Mouse (Mus musculus) erythroblast, embryonic 14.5 days (primary cell): ENCODE measurements around the gene Olfr1353.

ENCODE experiments used
- GATA1 ChIP-seq: IDR thresholded peaks from 2 replicates; pipeline ENCODE4 v1.6.1; 2012; ENCODE audit warnings: low read length, inconsistent platforms, mixed read lengths
- TAL1 ChIP-seq: IDR thresholded peaks from 3 replicates; pipeline ENCODE4 v1.6.1; 2012; ENCODE audit warnings: low read length, inconsistent platforms, mixed read lengths

- TF ChIP-seq TAL1 = no peak
- no peak for TF ChIP-seq GATA1
These were observed 49.1 kb downstream of the Olfr1353 start, which contains the start of gene Olfr1351 for GRCm38 (mm10) chr10:79012172-79012571.
